Mouse (Mus musculus) lung, adult 2 months (tissue): ENCODE results near the gene Cyp27a1.

Experiments
- CTCF ChIP-seq: fragments of 200-500 bp; IDR thresholded peaks from 2 replicates; pipeline ENCODE4 v1.5.1; 2011; ENCODE audit warnings: mild to moderate bottlenecking, low read length, control low read depth; ENCODE audit not compliant: insufficient read depth
- POLR2A ChIP-seq: fragments of 200-500 bp; IDR thresholded peaks from 2 replicates; pipeline ENCODE4 v1.6.1; 2011; ENCODE audit warnings: low read depth, mild to moderate bottlenecking, control low read depth, low read length, borderline replicate concordance; ENCODE audit errors: extremely low read depth

DNA sequence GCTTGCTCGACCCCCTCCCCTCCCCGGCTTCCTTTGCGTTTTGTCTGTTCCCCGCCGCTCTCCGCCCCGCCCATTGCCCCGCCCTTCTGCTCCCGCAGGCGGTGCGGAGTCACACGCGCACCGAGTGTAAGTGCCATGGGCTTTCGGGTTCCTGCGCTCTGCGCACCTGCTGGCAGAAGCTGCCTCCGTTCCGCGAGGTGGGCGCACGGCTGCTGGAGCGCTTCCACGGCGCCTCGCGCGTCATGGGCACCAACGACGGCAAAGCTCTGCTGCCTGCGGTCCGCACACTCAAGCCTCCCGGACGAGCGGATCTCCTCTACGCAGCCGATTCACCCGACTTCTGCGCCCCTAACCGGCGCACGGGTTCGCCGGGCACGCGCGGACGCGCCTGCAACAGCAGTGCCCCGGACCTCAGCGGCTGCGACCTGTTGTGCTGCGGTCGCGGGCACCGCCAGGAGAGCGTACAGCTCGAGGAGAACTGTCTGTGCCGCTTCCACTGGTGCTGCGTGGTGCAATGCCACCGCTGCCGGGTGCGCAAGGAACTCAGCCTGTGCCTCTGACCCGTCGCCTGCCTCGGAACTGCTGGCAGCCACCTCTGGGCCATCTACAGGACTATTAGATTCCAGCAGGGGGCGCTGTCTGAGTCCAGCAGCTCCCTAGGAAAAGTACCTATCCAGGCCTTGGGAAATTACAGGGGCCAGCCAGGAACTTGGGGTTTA is 70.8 kb downstream of the Cyp27a1 start:
- TF ChIP-seq POLR2A (no peak), CTCF (0 out of 2 replicates have a peak, but pooled peaks have one; percentile 21)
